In the genomic region with DNA sequence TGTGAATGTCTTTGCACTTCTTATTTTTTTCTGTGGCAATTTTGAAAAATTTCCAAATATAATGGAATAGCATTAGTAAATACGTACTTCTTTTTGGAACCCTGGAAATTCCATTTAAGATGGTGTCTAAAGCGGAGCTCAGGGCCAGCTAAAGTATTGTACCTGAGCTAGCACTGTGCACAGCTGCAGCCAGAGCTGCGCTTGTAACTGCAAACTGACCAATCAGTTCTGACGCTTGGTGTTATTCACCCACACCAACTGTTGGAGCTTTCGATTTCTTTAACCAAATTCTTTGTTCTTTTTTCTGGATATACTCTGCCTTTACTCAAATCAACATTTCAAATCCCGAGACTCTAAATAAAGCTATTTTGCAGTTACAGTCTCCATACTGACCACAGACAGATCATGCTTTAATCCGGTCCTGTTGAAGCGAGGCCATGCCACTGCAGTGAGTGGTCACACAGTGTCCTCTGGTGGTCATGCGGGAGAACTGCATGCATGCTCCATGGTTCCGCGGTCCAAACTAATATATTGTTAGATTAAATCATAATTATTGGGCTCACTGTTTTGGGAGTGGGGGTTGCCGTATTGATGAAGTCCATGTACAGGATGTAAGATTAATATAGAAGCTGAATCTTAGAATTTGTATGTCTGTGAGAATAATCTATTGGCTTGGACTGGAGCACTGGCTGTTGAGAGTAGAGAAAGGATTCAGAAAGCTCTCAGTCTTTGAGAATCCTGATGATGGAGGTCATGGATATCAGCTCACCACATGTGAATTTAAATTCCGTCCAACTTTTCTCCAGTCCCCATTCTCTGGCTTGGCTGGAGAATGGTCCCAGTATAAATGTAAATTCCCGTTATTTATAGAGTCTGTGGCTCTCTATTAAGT, we compare ENCODE assay signal across 8 mouse cellular contexts.
DNase-seq lines count a peak whose midpoint lies in the region; ATAC-seq and TF ChIP-seq lines count a peak whose summit lies in the region.

No protein-coding gene starts in this region.

- H3K9ac ChIP-seq in forebrain, embryonic 11.5 days (ENCODE audit: low read length), result no peak overlapping the region
- no peak overlapping the region for H3K9ac ChIP-seq in lung, embryonic 16.5 days (ENCODE audit: low read length)

- peaks cover 2% of the 10 kb centered on the region; the same call in 1 of the 2 replicates for H3K27me3 ChIP-seq in E14TG2a.4 (ENCODE audit: insufficient read depth, low read length)
- no peaks in the 10 kb centered on the region for H3K27me3 ChIP-seq in forebrain, embryonic 11.5 days (ENCODE audit: control insufficient read depth, insufficient read depth, low read length)
- H3K27me3 ChIP-seq in lung, embryonic 16.5 days (ENCODE audit: control insufficient read depth, insufficient read depth, low read depth, low read length), result no peaks in the 10 kb centered on the region

- no peak overlapping the region for H3K4me2 ChIP-seq in forebrain, embryonic 11.5 days (ENCODE audit: low read depth, low read length, severe bottlenecking)
- H3K4me2 ChIP-seq in lung, embryonic 16.5 days (ENCODE audit: low read depth, low read length), result peak overlapping the region; percentile 7; the same call in 1 of the 2 replicates

- no peak overlapping the region for H3K4me3 ChIP-seq in E14TG2a.4 (replicated peaks; ENCODE audit: low read length)
- H3K4me3 ChIP-seq in forebrain, embryonic 11.5 days (ENCODE audit: low read depth, low read length), result no peak overlapping the region
- no peak overlapping the region for H3K4me3 ChIP-seq in lung, embryonic 16.5 days (ENCODE audit: low read length)

- DNase-seq in brain, embryonic 14.5 days (ENCODE audit: low read depth), result peak; percentile 80
- peak; percentile 76 for DNase-seq in forebrain, embryonic 11.5 days (ENCODE audit: low spot score)
- DNase-seq in heart, postnatal 36 days, result peak; percentile 59 to 67
- DNase-seq in large intestine, adult 2 months (ENCODE audit: low read depth, low spot score), result peak; percentile 2
- peak; percentile 50 for DNase-seq in ovary, postnatal 14 days (ENCODE audit: low spot score)
- DNase-seq in thymus, postnatal 36 days, result peak; percentile 24 to 29

- intact Hi-C loops in heart, postnatal 36 days (cut with DNase I), result loop anchor here (1.0 to 5.0 kb wide), 5 partner anchors 164 to 664 kb away; no protein-coding TSS in a partner anchor

- H3K9me3 ChIP-seq in E14TG2a.4 (ENCODE audit: low read length), result peaks cover 21% of the 10 kb centered on the region; the same call in 1 of the 2 replicates
- no peaks in the 10 kb centered on the region for H3K9me3 ChIP-seq in forebrain, embryonic 11.5 days (ENCODE audit: control insufficient read depth, low read length)
- H3K9me3 ChIP-seq in lung, embryonic 16.5 days (ENCODE audit: control insufficient read depth, low read length), result no peaks in the 10 kb centered on the region

- H3K4me1 ChIP-seq in E14TG2a.4 (replicated peaks; ENCODE audit: low read depth, low read length), result no peaks in the 10 kb centered on the region
- H3K4me1 ChIP-seq in forebrain, embryonic 11.5 days (replicated peaks; ENCODE audit: control insufficient read depth, insufficient read depth, low read length), result no peaks in the 10 kb centered on the region
- no peaks in the 10 kb centered on the region for H3K4me1 ChIP-seq in lung, embryonic 16.5 days (replicated peaks; ENCODE audit: control insufficient read depth, insufficient read depth, low read length)

- no peak for TF ChIP-seq POLR2A in brain, embryonic 14.5 days (IDR thresholded peaks at IDR 0.05; ENCODE audit: borderline replicate concordance, extremely low read depth, insufficient read depth, insufficient read length, poor library complexity, severe bottlenecking)

- H3K27ac ChIP-seq in forebrain, embryonic 11.5 days (ENCODE audit: low read depth, low read length), result no peak overlapping the region
- no peak overlapping the region for H3K27ac ChIP-seq in lung, embryonic 16.5 days (ENCODE audit: low read length)

- 31% methylated on average over 14 of the region's 14 CpGs for WGBS in forebrain, embryonic 11.5 days
- WGBS in large intestine, adult 2 months, result 36% methylated on average over 14 of the region's 14 CpGs
- WGBS in lung, embryonic 16.5 days, result 32% methylated on average over 14 of the region's 14 CpGs

- peak; percentile 100 for TF ChIP-seq CTCF in E14TG2a.4 (conservative IDR thresholded peaks at IDR 0.05; ENCODE audit: low read length)
- TF ChIP-seq CTCF in brain, embryonic 14.5 days (IDR thresholded peaks at IDR 0.05; ENCODE audit: borderline replicate concordance, extremely low read depth, insufficient read depth, insufficient read length), result peak; percentile 100

- ATAC-seq in forebrain, embryonic 11.5 days (replicated peaks; ENCODE audit: low FRiP score), result peak; percentile 88
- ATAC-seq in lung, embryonic 16.5 days (ENCODE audit: low read depth), result peak; percentile 71

- no peaks in the 10 kb centered on the region for H3K36me3 ChIP-seq in E14TG2a.4 (ENCODE audit: insufficient read depth, low read length)
- no peaks in the 10 kb centered on the region for H3K36me3 ChIP-seq in forebrain, embryonic 11.5 days (ENCODE audit: control insufficient read depth, insufficient read depth, low read length)
- no peaks in the 10 kb centered on the region for H3K36me3 ChIP-seq in lung, embryonic 16.5 days (ENCODE audit: control insufficient read depth, insufficient read depth, low read length)

Comparison
In these comparisons a context has a peak if more than half of its experiments do, and no peak if none do; other contexts are left out.
1. DNase-seq: peak in every context shown above with its lines; median percentile 80 in brain, embryonic 14.5 days; 76 in forebrain, embryonic 11.5 days; 63 in heart, postnatal 36 days; 50 in ovary, postnatal 14 days; 26 in thymus, postnatal 36 days; 2 in large intestine, adult 2 months.